Mouse (Mus musculus) intestine, embryonic 14.5 days (tissue): ENCODE measurements around the gene Ttc21a. TPM values are rescaled to one million over a fixed set of nuclear protein-coding genes. Genes with fewer than 3 reads are reported as not detected.

Source experiments
- ATAC-seq: fragments of 200-750 bp; cut with Nextera tagmentation; replicated peaks from 2 replicates; pipeline ENCODE4 v1.8.0; 2017; ENCODE audit warnings: low read depth, moderate number of reproducible peaks, moderate TSS enrichment, moderate library complexity; ENCODE audit not compliant: low FRiP score, low TSS enrichment
- DNase-seq: peaks from one replicate; pipeline ENCODE4 v3.0.0-alpha.2; 2018; ENCODE audit warnings: low spot score
- H3K27ac ChIP-seq: fragments of 300-500 bp; sonication (generic); 2 replicates; pipeline ENCODE4 v1.5.1; 2014; ENCODE audit warnings: low read depth, mild to moderate bottlenecking, control low read depth
- H3K27me3 ChIP-seq: fragments of 300-500 bp; sonication (generic); replicated peaks from 2 replicates; pipeline ENCODE4 v1.6.1; 2014; ENCODE audit warnings: low read length, control low read depth; ENCODE audit not compliant: control insufficient read depth, insufficient read depth
- H3K36me3 ChIP-seq: fragments of 300-500 bp; sonication (generic); 2 replicates; pipeline ENCODE4 v1.6.1; 2014; ENCODE audit warnings: low read length, control low read depth; ENCODE audit not compliant: control insufficient read depth, insufficient read depth
- H3K4me1 ChIP-seq: fragments of 300-500 bp; sonication (generic); replicated peaks from 2 replicates; pipeline ENCODE4 v1.6.1; 2014; ENCODE audit warnings: low read length, control low read depth, mixed read lengths; ENCODE audit not compliant: control insufficient read depth, insufficient read depth
- H3K4me2 ChIP-seq: fragments of 300-500 bp; sonication (generic); 2 replicates; pipeline ENCODE4 v1.6.1; 2014; ENCODE audit warnings: low read length
- H3K4me3 ChIP-seq: fragments of 300-500 bp; sonication (generic); 2 replicates; pipeline ENCODE4 v1.5.1; 2014; ENCODE audit warnings: low read depth, low read length, control low read depth, mixed read lengths
- H3K9ac ChIP-seq: fragments of 300-500 bp; sonication (generic); 2 replicates; pipeline ENCODE4 v1.6.1; 2014; ENCODE audit warnings: mild to moderate bottlenecking, low read length
- H3K9me3 ChIP-seq: fragments of 300-500 bp; sonication (generic); 2 replicates; pipeline ENCODE4 v1.6.1; 2016; ENCODE audit warnings: low read length, control low read depth; ENCODE audit not compliant: control insufficient read depth
- WGBS: fragments of 180-500 bp; shearing (Covaris S2); extraction: QIAGEN DNeasy Blood & Tissue Kit; methylation state at CpG from one replicate; pipeline ENCODE4 v1.1.7; 2014; 5-methylcytosine and 5-hydroxymethylcytosine counted together
- polyA plus RNA-seq: library from polyadenylated mRNA; unstranded; fragments of >200 nt; fragmentation: Nextera tagmentation; extraction: Ambion mirVana; gene quantifications from 2 replicates; pipeline ENCODE4 v1.2.1, GENCODE M21; 2014

Gene Ttc21a
- polyA plus RNA-seq, 1 experiment from 2014 or later: 0.07 TPM

DNA sequence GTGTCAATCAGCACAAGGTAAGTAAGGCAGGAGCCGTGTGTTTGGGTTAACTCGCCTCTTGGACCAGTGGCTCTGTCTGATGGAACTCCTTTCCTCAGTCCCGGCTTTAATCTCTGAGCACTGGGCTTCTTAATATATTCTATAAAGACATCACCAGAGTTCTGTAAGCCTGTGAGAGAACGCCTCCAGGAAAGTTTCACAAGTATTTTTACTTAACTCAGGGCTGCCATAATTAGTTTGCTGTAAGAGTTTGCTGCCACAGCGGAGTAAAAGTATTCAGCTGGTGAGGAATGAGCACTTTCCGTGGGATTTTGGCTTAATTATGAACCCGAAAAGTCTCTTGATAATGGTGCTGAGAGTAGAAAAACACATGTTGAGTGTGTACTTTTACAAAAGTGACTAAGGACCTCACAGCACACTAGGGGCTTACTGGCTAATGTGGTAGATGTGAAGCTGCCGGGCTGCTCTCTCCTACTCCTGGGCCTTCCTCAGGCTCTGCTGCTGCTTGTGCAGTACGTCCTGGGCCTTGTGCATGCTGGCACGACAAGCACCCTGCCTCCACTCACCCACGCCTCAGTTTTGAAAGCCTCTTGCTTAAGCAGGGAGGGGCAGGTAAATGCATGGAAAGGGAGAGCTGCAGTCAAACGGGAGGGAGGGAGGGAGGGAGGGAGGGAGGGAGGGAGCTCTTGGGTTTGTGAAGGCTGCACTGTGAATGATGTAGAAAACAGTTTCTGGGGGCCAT lies 34.8 kb upstream of the Ttc21a start:
- Histone ChIP-seq H3K4me1 (no peaks in the 10 kb centered on the region), H3K4me3 (no peak overlapping the region), H3K36me3 (peaks cover 38% of the 10 kb centered on the region), H3K9me3 (no peaks in the 10 kb centered on the region), H3K9ac (no peak overlapping the region), H3K27ac (no peak overlapping the region), H3K4me2 (no peak overlapping the region), H3K27me3 (no peaks in the 10 kb centered on the region)
- ATAC-seq: no peak
- no peak for DNase-seq
- 88% methylated on average over 12 of the region's 12 CpGs for WGBS

DNA sequence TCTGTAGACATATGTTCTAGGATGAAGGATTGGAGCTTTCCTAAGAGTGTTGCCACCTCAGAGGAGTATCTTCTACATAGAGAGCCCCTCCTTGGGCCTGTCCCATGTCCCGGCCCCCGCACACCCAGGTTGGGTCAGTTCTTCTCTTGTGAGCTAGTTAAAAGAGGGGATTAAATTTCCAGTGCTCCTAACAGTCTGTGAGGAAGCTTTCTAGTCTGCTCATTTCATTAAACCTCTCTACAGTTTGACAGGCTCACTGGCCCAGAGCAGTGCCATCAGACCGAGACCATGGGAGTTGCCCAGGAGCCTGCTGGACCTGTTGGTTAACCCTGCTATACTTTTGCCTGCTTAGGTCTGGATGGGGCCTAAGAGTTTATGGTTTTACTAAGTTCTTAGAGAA lies 28.7 kb upstream of the Ttc21a start:
- Histone ChIP-seq H3K9ac (no peak overlapping the region), H3K27me3 (no peaks in the 10 kb centered on the region), H3K4me2 (no peak overlapping the region), H3K9me3 (no peaks in the 10 kb centered on the region), H3K27ac (no peak overlapping the region), H3K36me3 (peaks cover 97% of the 10 kb centered on the region), H3K4me1 (no peaks in the 10 kb centered on the region), H3K4me3 (no peak overlapping the region)
- ATAC-seq (no peak), DNase-seq (no peak)
- WGBS: 90% methylated on average over 3 of the region's 3 CpGs

DNA sequence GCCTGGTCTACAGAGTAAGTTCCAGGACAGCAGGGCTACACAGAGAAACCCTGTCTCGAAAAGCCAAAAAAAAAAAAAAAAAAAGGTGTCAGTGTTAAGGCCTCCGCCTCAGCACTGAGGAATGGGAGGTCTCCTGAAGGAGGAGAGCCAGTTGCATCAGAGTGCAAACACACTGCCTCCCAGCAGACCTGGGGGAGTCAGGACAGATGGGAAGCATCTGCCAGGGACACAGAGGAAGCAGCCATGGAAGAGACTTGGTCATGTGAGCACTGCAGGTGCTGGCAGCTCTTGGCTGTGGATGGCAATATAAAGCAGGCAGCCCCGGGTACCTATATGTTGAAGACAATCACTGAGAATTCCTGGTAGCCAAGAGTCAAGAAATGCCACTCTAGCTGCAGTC lies 27.5 kb upstream of the Ttc21a start:
- DNase-seq (no peak), ATAC-seq (no peak)

DNA sequence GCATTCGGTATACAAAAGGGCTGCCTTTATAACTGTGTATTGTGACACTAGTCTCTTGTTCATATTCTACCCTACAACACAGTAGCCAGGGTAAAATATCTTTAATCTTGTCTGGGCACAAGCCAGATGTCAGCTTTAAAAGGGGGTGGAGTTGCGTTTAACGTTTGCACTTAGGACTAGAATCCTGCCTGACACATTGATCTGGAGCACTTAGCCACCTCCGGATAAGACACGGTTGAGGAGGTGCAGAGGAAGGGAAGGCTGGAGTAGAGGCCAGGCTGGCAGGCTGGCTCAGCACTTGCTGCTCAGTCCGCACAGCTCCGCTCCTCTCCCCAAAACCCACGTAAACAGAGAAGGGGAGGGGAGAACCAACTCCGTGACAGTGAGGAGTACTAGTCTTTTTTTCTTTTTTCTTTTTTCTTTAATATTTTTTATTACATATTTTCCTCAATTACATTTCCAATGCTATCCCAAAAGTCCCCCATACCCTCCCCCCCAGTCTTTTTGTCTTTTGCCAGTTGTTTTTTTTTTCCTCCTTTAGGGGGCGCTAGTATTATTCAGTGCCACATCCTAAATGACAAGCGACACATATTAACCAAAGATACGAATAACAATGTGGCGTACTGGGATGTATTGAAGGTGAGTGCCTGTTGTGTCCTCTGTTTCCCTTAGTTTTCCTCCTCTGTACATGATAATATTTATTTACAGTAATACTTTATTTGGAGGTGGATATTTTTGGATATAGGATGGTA lies 24.1 kb upstream of the Ttc21a start:
- Histone ChIP-seq H3K36me3 (peaks cover 94% of the 10 kb centered on the region), H3K27me3 (no peaks in the 10 kb centered on the region), H3K4me2 (no peak overlapping the region), H3K27ac (no peak overlapping the region), H3K9me3 (no peaks in the 10 kb centered on the region), H3K4me3 (no peak overlapping the region), H3K9ac (no peak overlapping the region), H3K4me1 (no peaks in the 10 kb centered on the region)
- ATAC-seq: no peak
- WGBS: 74% methylated on average over 13 of the region's 13 CpGs
- DNase-seq: no peak

More for the DNA sequence above, 27.5 kb upstream of the Ttc21a start:
- H3K9ac ChIP-seq: no peak overlapping the region
- 96% methylated on average over 3 of the region's 3 CpGs for WGBS
- H3K9me3 ChIP-seq: no peaks in the 10 kb centered on the region
- H3K4me1 ChIP-seq: no peaks in the 10 kb centered on the region
- H3K36me3 ChIP-seq: peaks cover 97% of the 10 kb centered on the region
- H3K27ac ChIP-seq: no peak overlapping the region
- H3K4me2 ChIP-seq: no peak overlapping the region
- H3K27me3 ChIP-seq: no peaks in the 10 kb centered on the region
- H3K4me3 ChIP-seq: no peak overlapping the region

DNA sequence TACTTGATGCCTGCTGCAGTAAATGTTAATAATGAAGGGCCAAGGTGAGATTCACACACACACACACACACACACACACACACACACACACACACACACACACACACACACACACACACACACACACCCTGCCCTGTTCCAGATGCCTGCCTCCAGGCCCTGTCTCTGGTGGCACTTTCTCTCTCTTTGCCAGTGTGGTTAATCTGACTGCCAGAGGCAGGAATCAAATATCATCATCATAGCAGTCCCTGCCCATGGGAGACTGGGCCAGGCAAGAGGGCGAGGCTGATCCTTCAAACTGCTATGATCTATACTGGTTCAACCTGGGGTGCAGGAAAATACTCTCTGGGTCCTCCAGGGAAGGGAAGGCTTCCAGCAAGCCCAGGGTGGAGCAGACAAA lies 17.5 kb upstream of the Ttc21a start:
- H3K4me3 ChIP-seq: no peak overlapping the region
- no peak overlapping the region for H3K9ac ChIP-seq
- H3K27me3 ChIP-seq: no peaks in the 10 kb centered on the region
- ATAC-seq (no peak), DNase-seq (no peak)
- H3K4me2 ChIP-seq: no peak overlapping the region
- H3K9me3 ChIP-seq: no peaks in the 10 kb centered on the region
- WGBS: 81% methylated on average over 1 of the region's 1 CpGs
- no peaks in the 10 kb centered on the region for H3K4me1 ChIP-seq
- H3K36me3 ChIP-seq: peaks cover 86% of the 10 kb centered on the region
- no peak overlapping the region for H3K27ac ChIP-seq

DNA sequence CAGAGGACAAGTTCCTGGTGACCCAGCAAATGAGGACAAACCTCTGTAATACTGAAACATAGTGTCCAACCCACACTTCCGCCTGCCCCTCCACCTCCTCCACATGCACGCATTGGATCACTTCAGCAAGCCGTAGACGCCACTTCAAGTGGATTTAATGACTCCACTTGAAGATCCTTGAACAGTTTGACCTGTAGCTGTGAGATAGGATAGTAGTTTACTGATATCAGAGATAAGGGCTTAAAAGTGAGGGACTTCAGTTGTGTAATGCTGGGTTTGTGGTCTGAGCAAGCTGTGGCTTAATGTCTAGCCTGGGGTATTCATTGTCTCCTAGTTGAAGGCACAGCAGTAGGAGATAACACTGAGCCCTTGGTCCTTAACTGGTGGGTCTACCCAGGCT lies 13.9 kb upstream of the Ttc21a start:
- Histone ChIP-seq H3K4me3 (no peak overlapping the region), H3K9me3 (no peaks in the 10 kb centered on the region), H3K27me3 (no peaks in the 10 kb centered on the region), H3K9ac (no peak overlapping the region), H3K36me3 (peaks cover 90% of the 10 kb centered on the region), H3K4me1 (no peaks in the 10 kb centered on the region), H3K4me2 (no peak overlapping the region), H3K27ac (no peak overlapping the region)
- no peak for ATAC-seq
- DNase-seq: no peak
- 86% methylated on average over 4 of the region's 4 CpGs for WGBS

DNA sequence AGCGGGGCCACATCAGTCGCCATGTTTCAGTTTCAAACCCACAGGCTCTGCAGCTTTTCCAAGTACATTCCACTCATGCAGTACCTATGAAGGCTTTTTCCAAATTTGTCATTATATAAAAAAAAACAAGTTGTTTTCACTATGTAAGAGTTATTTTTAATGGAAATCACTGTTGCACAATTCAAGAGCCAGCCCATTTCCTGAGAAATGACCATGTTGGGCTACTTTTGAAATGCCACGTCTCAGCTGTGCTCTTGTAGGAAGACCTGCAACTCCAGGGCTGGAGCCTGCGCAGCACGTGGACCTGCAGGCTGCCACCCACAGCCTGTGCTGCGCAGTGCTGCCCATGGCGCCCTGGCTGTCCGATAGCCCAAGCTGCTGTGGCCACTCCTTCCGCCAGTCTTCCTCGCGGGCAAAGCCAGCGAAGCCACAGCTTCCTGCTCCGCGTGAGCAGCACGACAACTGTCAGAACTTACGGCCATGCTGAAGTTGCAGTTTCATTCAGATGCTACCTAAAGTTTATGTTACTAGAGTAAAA lies 12.2 kb upstream of the Ttc21a start:
- Histone ChIP-seq H3K4me2 (no peak overlapping the region), H3K36me3 (peaks cover 92% of the 10 kb centered on the region), H3K27ac (0 out of 2 replicates have a peak overlapping the region, but pooled peaks have one; percentile 14), H3K9me3 (no peaks in the 10 kb centered on the region), H3K4me3 (no peak overlapping the region), H3K27me3 (no peaks in the 10 kb centered on the region), H3K9ac (no peak overlapping the region), H3K4me1 (no peaks in the 10 kb centered on the region)
- DNase-seq (no peak), ATAC-seq (no peak)
- 87% methylated on average over 16 of the region's 16 CpGs for WGBS

DNA sequence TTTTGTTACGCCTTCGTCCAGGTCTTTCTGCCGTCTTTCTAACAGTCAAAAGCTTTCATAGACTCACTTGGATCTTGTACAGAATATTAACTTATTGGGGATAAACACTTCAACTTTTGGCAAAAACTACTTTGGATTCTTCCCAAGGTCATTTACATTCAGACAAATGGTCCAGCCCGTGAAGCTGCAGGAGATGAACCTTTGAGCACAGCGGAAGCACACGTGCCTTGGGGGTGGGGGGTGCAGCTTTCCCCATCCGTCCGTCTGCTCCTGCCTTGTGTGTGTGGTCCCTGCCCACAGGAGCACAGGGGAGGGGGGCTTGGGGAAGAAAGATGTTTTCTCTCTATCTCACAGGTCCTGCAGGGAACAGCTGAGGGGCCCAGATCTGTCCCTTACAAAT lies 11.7 kb upstream of the Ttc21a start:
- Histone ChIP-seq H3K27ac (peak overlapping the region; percentile 14; the same call in 1 of the 2 replicates), H3K36me3 (peaks cover 91% of the 10 kb centered on the region), H3K9ac (no peak overlapping the region), H3K9me3 (no peaks in the 10 kb centered on the region), H3K4me2 (no peak overlapping the region), H3K4me1 (no peaks in the 10 kb centered on the region), H3K4me3 (no peak overlapping the region), H3K27me3 (no peaks in the 10 kb centered on the region)
- DNase-seq: no peak
- 65% methylated on average over 8 of the region's 8 CpGs for WGBS
- ATAC-seq: no peak
